Mouse (Mus musculus): ENCODE results near the gene Cabp1. TPM values are rescaled to one million over a fixed set of nuclear protein-coding genes. Genes with fewer than 3 reads are reported as not detected.

The Cabp1 gene
- polyA plus RNA-seq, 1 experiment from 2014 or later, result 0.18 TPM

- no peaks in the 10 kb centered on the region for H3K36me3 ChIP-seq (replicated peaks)
- peak overlapping the region; percentile 53 for H3K4me2 ChIP-seq
- no peak overlapping the region for H3K27ac ChIP-seq (replicated peaks)
- peak overlapping the region; percentile 6; the same call in 1 of the 2 replicates for H3K4me3 ChIP-seq (replicated peaks)
- H3K9ac ChIP-seq, result no peak overlapping the region
- H3K27me3 ChIP-seq, result peaks cover 100% of the 10 kb centered on the region
- ATAC-seq (ENCODE audit: insufficient read depth), result peak; percentile 65
- peaks cover 20% of the 10 kb centered on the region for H3K4me1 ChIP-seq (replicated peaks)
- 4% methylated on average over 26 of the region's 26 CpGs for WGBS (ENCODE audit: insufficient replicate concordance)
- no peaks in the 10 kb centered on the region for H3K9me3 ChIP-seq (replicated peaks)
Measured at GRCm38 (mm10) chr5:115187188-115188131, 6.7 kb downstream of the Cabp1 start.

GRCm38 (mm10) chr5:115186371-115187073 is 7.7 kb downstream of the Cabp1 start:
- Histone ChIP-seq H3K4me3 (replicated peaks) (no peak overlapping the region), H3K36me3 (replicated peaks) (no peaks in the 10 kb centered on the region), H3K9me3 (replicated peaks) (no peaks in the 10 kb centered on the region), H3K4me2 (peak overlapping the region; percentile 53; the same call in 1 of the 2 replicates), H3K27me3 (peaks cover 98% of the 10 kb centered on the region), H3K9ac (no peak overlapping the region), H3K4me1 (replicated peaks) (peaks cover 20% of the 10 kb centered on the region), H3K27ac (replicated peaks) (no peak overlapping the region)
- 38% methylated on average over 17 of the region's 17 CpGs for WGBS (ENCODE audit: insufficient replicate concordance)
- no peak for ATAC-seq (ENCODE audit: insufficient read depth)

- H3K4me2 ChIP-seq, result no peak overlapping the region
- ATAC-seq (ENCODE audit: insufficient read depth), result no peak
- 32% methylated on average over 15 of the region's 15 CpGs for WGBS (ENCODE audit: insufficient replicate concordance)
- H3K4me1 ChIP-seq (replicated peaks), result peaks cover 20% of the 10 kb centered on the region
- no peak overlapping the region for H3K4me3 ChIP-seq (replicated peaks)
- no peaks in the 10 kb centered on the region for H3K9me3 ChIP-seq (replicated peaks)
- peaks cover 80% of the 10 kb centered on the region for H3K27me3 ChIP-seq
- no peak overlapping the region for H3K9ac ChIP-seq
- H3K36me3 ChIP-seq (replicated peaks), result no peaks in the 10 kb centered on the region
- H3K27ac ChIP-seq (replicated peaks), result no peak overlapping the region
Measured at GRCm38 (mm10) chr5:115184726-115185125, 9.5 kb downstream of the Cabp1 start.

GRCm38 (mm10) chr5:115183482-115183881 is 10.7 kb downstream of the Cabp1 start:
- Histone ChIP-seq H3K4me3 (replicated peaks) (no peak overlapping the region), H3K27ac (replicated peaks) (no peak overlapping the region), H3K36me3 (replicated peaks) (no peaks in the 10 kb centered on the region), H3K9ac (no peak overlapping the region), H3K4me2 (no peak overlapping the region), H3K27me3 (peaks cover 73% of the 10 kb centered on the region), H3K9me3 (replicated peaks) (no peaks in the 10 kb centered on the region), H3K4me1 (replicated peaks) (peaks cover 20% of the 10 kb centered on the region)
- WGBS (ENCODE audit: insufficient replicate concordance), result 36% methylated on average over 10 of the region's 10 CpGs
- ATAC-seq (ENCODE audit: insufficient read depth), result no peak

GRCm38 (mm10) chr5:115182925-115183324 is 11.3 kb downstream of the Cabp1 start:
- Histone ChIP-seq H3K4me1 (replicated peaks) (peaks cover 19% of the 10 kb centered on the region), H3K27me3 (peaks cover 67% of the 10 kb centered on the region), H3K27ac (replicated peaks) (no peak overlapping the region), H3K4me2 (no peak overlapping the region), H3K9me3 (replicated peaks) (no peaks in the 10 kb centered on the region), H3K4me3 (replicated peaks) (no peak overlapping the region), H3K36me3 (replicated peaks) (no peaks in the 10 kb centered on the region), H3K9ac (no peak overlapping the region)
- 54% methylated on average over 8 of the region's 8 CpGs for WGBS (ENCODE audit: insufficient replicate concordance)
- ATAC-seq (ENCODE audit: insufficient read depth), result no peak

- no peaks in the 10 kb centered on the region for H3K9me3 ChIP-seq (replicated peaks)
- peaks cover 52% of the 10 kb centered on the region for H3K27me3 ChIP-seq
- 0 out of 2 replicates have a peak, but pooled peaks cover 6% of the 10 kb centered on the region for H3K4me1 ChIP-seq (replicated peaks)
- ATAC-seq (ENCODE audit: insufficient read depth), result no peak
- H3K27ac ChIP-seq (replicated peaks), result no peak overlapping the region
- H3K4me2 ChIP-seq, result no peak overlapping the region
- H3K4me3 ChIP-seq (replicated peaks), result no peak overlapping the region
- WGBS (ENCODE audit: insufficient replicate concordance), result 60% methylated on average over 13 of the region's 13 CpGs
- no peak overlapping the region for H3K9ac ChIP-seq
- H3K36me3 ChIP-seq (replicated peaks), result no peaks in the 10 kb centered on the region
Measured at GRCm38 (mm10) chr5:115181248-115181940, 12.8 kb downstream of the Cabp1 start.

GRCm38 (mm10) chr5:115179596-115179995 is 14.6 kb downstream of the Cabp1 start:
- Histone ChIP-seq H3K4me1 (replicated peaks) (0 out of 2 replicates have a peak, but pooled peaks cover 6% of the 10 kb centered on the region), H3K27ac (replicated peaks) (no peak overlapping the region), H3K27me3 (peaks cover 34% of the 10 kb centered on the region), H3K36me3 (replicated peaks) (no peaks in the 10 kb centered on the region), H3K9me3 (replicated peaks) (no peaks in the 10 kb centered on the region), H3K9ac (no peak overlapping the region), H3K4me3 (replicated peaks) (no peak overlapping the region), H3K4me2 (no peak overlapping the region)
- no peak for ATAC-seq (ENCODE audit: insufficient read depth)
- WGBS (ENCODE audit: insufficient replicate concordance), result 82% methylated on average over 11 of the region's 11 CpGs

GRCm38 (mm10) chr5:115177866-115178265 is 16.3 kb downstream of the Cabp1 start:
- no peak overlapping the region for H3K4me3 ChIP-seq (replicated peaks)

GRCm38 (mm10) chr5:115174554-115174953 is 19.6 kb downstream of the Cabp1 start:
- Histone ChIP-seq H3K27ac (replicated peaks) (no peak overlapping the region), H3K9ac (no peak overlapping the region), H3K36me3 (replicated peaks) (no peaks in the 10 kb centered on the region), H3K4me2 (no peak overlapping the region), H3K27me3 (peaks cover 5% of the 10 kb centered on the region; the same call in 1 of the 2 replicates), H3K4me3 (replicated peaks) (no peak overlapping the region), H3K4me1 (replicated peaks) (no peaks in the 10 kb centered on the region), H3K9me3 (replicated peaks) (no peaks in the 10 kb centered on the region)
- no peak for ATAC-seq (ENCODE audit: insufficient read depth)
- 61% methylated on average over 1 of the region's 1 CpGs for WGBS (ENCODE audit: insufficient replicate concordance)

More at GRCm38 (mm10) chr5:115177866-115178265, 16.3 kb downstream of the Cabp1 start:
- H3K4me1 ChIP-seq (replicated peaks), result no peaks in the 10 kb centered on the region
- H3K36me3 ChIP-seq (replicated peaks), result no peaks in the 10 kb centered on the region
- no peak for ATAC-seq (ENCODE audit: insufficient read depth)
- 62% methylated on average over 6 of the region's 6 CpGs for WGBS (ENCODE audit: insufficient replicate concordance)
- no peak overlapping the region for H3K27ac ChIP-seq (replicated peaks)
- no peak overlapping the region for H3K4me2 ChIP-seq
- H3K9ac ChIP-seq, result no peak overlapping the region
- H3K27me3 ChIP-seq, result peaks cover 16% of the 10 kb centered on the region; the same call in 1 of the 2 replicates
- H3K9me3 ChIP-seq (replicated peaks), result no peaks in the 10 kb centered on the region

- no peaks in the 10 kb centered on the region for H3K9me3 ChIP-seq (replicated peaks)
- H3K27ac ChIP-seq (replicated peaks), result no peak overlapping the region
- H3K9ac ChIP-seq, result no peak overlapping the region
- H3K4me3 ChIP-seq (replicated peaks), result no peak overlapping the region
- no peak overlapping the region for H3K4me2 ChIP-seq
- H3K4me1 ChIP-seq (replicated peaks), result peaks cover 13% of the 10 kb centered on the region
- H3K27me3 ChIP-seq, result no peaks in the 10 kb centered on the region
- no peaks in the 10 kb centered on the region for H3K36me3 ChIP-seq (replicated peaks)
- ATAC-seq (ENCODE audit: insufficient read depth), result no peak
- WGBS (ENCODE audit: insufficient replicate concordance), result 71% methylated on average over 8 of the region's 8 CpGs
Measured at GRCm38 (mm10) chr5:115170150-115170549, 24.0 kb downstream of the Cabp1 start.
